Comparison of ENCODE assay signal across 10 mouse cellular contexts in genomic region chr7:40942233-40942935, GRCm38 (mm10). TPM values are rescaled to one million over a fixed set of nuclear protein-coding genes. Genes with fewer than 3 reads are reported as not detected.
DNase-seq lines count a peak whose midpoint lies in the region; ATAC-seq and TF ChIP-seq lines count a peak whose summit lies in the region.
"Had no signal": no experiment of that assay in that cellular context is flagged by ENCODE, and none has a peak within 500 bp of the region (broad histone marks: within the 10 kb centered on the region; RNA-seq: fewer than 3 reads in every experiment).

No protein-coding gene starts in this region.

- no peak overlapping the region for H3K4me3 ChIP-seq in heart, embryonic 10.5 days
- H3K4me3 ChIP-seq in hindbrain, postnatal 0 days (ENCODE audit: low read length), result no peak overlapping the region

- H3K27me3 ChIP-seq in heart, embryonic 10.5 days (ENCODE audit: insufficient read depth, poor library complexity, severe bottlenecking), result no peaks in the 10 kb centered on the region
- H3K27me3 ChIP-seq in hindbrain, postnatal 0 days (ENCODE audit: insufficient read depth, low read length), result no peaks in the 10 kb centered on the region

- peak; percentile 55 for DNase-seq in heart, adult 11 months
- no peak for DNase-seq in heart, embryonic 10.5 days (ENCODE audit: low spot score)
- peak; percentile 27 to 40 for DNase-seq in right cerebral cortex, adult 2 months (ENCODE audit: low spot score in 2 of 2)
- DNase-seq in right cerebral cortex, postnatal 4 days, result no peak
- peak; percentile 86 for DNase-seq in hindbrain, postnatal 0 days (ENCODE audit: low spot score)
- DNase-seq in thymus, postnatal 10 days (ENCODE audit: low spot score in 2 of 2), result no peak

- no peak overlapping the region for H3K27ac ChIP-seq in heart, embryonic 10.5 days
- H3K27ac ChIP-seq in hindbrain, postnatal 0 days, result no peak overlapping the region

- no peak overlapping the region for H3K4me2 ChIP-seq in hindbrain, postnatal 0 days (ENCODE audit: low read depth, low read length)

- peak; percentile 74 for ATAC-seq in hindbrain, postnatal 0 days
- no peak for ATAC-seq in inflammation-experienced regulatory T-cells, adult 6 months
- no peak for ATAC-seq in CD4-positive, CD25-positive, alpha-beta regulatory T cell, adult 4 months

- no peaks in the 10 kb centered on the region for H3K4me1 ChIP-seq in heart, embryonic 10.5 days
- H3K4me1 ChIP-seq in hindbrain, postnatal 0 days (ENCODE audit: insufficient read depth, low read length), result no peaks in the 10 kb centered on the region

- no peaks in the 10 kb centered on the region for H3K36me3 ChIP-seq in heart, embryonic 10.5 days
- H3K36me3 ChIP-seq in hindbrain, postnatal 0 days (ENCODE audit: insufficient read depth, low read length), result no peaks in the 10 kb centered on the region
- H3K36me3 ChIP-seq: G1E had no signal

- H3K9me3 ChIP-seq in heart, embryonic 10.5 days, result no peaks in the 10 kb centered on the region
- H3K9me3 ChIP-seq in hindbrain, postnatal 0 days (ENCODE audit: low read length), result no peaks in the 10 kb centered on the region

- TF ChIP-seq CTCF in hindbrain, postnatal 0 days (IDR thresholded peaks at IDR 0.05; ENCODE audit: low read depth), result peak; percentile 89

- no peak overlapping the region for H3K9ac ChIP-seq in hindbrain, postnatal 0 days (replicated peaks; ENCODE audit: low read length)

- 61% methylated on average over 3 of the region's 3 CpGs for WGBS in heart, embryonic 10.5 days
- 56% methylated on average over 3 of the region's 3 CpGs for whole genome bisulfite sequencing in hindbrain, postnatal 0 days

RNA-seq across cellular contexts. Expression of gene Vstm2b, which starts 44.3 kb away (rescaled TPM):
- 0.84 and 1.9 TPM in 2 replicates for polyA plus RNA-seq in heart, embryonic 10.5 days (2016; fragmentation: Nextera tagmentation; extraction: Ambion mirVana)
- 93.3 and 102 TPM in 2 replicates for total RNA-seq in hindbrain, postnatal 0 days (2014; rRNA removed)
- 25.1 and 27.4 TPM in 2 replicates for polyA plus RNA-seq in hindbrain, postnatal 0 days (2015; fragmentation: Nextera tagmentation; extraction: Ambion mirVana)
- not detected for polyA plus RNA-seq in inflammation-experienced regulatory T-cells, adult 6 months (2017; shearing (Covaris generic))
- not detected for polyA plus RNA-seq in CD4-positive, CD25-positive, alpha-beta regulatory T cell, adult 4 months (2017; shearing (Covaris generic))
- total RNA-seq: G1E had no signal
- polyA plus RNA-seq: G1E had no signal

RNA-seq across cellular contexts. Expression of gene 4930433I11Rik, which starts 45.0 kb away (rescaled TPM):
- polyA plus RNA-seq in heart, embryonic 10.5 days (2016; fragmentation: Nextera tagmentation; extraction: Ambion mirVana), result not detected in 2 replicates
- total RNA-seq in hindbrain, postnatal 0 days (2014; rRNA removed), result not detected in 2 replicates
- polyA plus RNA-seq in hindbrain, postnatal 0 days (2015; fragmentation: Nextera tagmentation; extraction: Ambion mirVana), result not detected in 2 replicates
- polyA plus RNA-seq in inflammation-experienced regulatory T-cells, adult 6 months (2017; shearing (Covaris generic)), result not detected
- not detected for polyA plus RNA-seq in CD4-positive, CD25-positive, alpha-beta regulatory T cell, adult 4 months (2017; shearing (Covaris generic))
- total RNA-seq: layer of hippocampus, adult 18-20 months had no signal
- polyA plus RNA-seq: G1E had no signal

Comparison
In these comparisons a context has a peak if more than half of its experiments do, and no peak if none do; other contexts are left out.
1. DNase-seq: peak in heart, adult 11 months (single experiment), right cerebral cortex, adult 2 months (2 of 2) and hindbrain, postnatal 0 days (single experiment); none in heart, embryonic 10.5 days (single experiment), right cerebral cortex, postnatal 4 days (single experiment) and thymus, postnatal 10 days (0 of 2).